ENCODE assay signal across 8 mouse cellular contexts in genomic region chr2:144526981-144527820, GRCm38 (mm10). TPM values are rescaled to one million over a fixed set of nuclear protein-coding genes. Genes with fewer than 3 reads are reported as not detected.
DNase-seq lines count a peak whose midpoint lies in the region; ATAC-seq lines count a peak whose summit lies in the region.

TSS of gene Dzank1 (minus strand) at chr2:144527414.
TSS of gene Polr3f (plus strand) at chr2:144527718.

- peak; percentile 98 for DNase-seq in ES-CJ7 (ENCODE audit: low read depth, low spot score)
- peak; percentile 96 for DNase-seq in cerebellum, adult 11 months
- peak; percentile 99 for DNase-seq in forebrain, embryonic 14.5 days (ENCODE audit: low spot score)
- peak; percentile 94 to 95 for DNase-seq in heart, postnatal 14 days
- DNase-seq in layer of hippocampus, adult 11-12 months (ENCODE audit: low spot score), result peak; percentile 97
- DNase-seq in lung, adult 18-20 months, result peak; percentile 98
- peak; percentile 96 for DNase-seq in testis, postnatal 14 days (ENCODE audit: low spot score)

- peaks cover 12% of the 10 kb centered on the region for H3K36me3 ChIP-seq in forebrain, embryonic 14.5 days (ENCODE audit: control insufficient read depth, insufficient read depth, low read length)
- H3K36me3 ChIP-seq in neural tube, embryonic 15.5 days, result peaks cover 11% of the 10 kb centered on the region; the same call in 1 of the 2 replicates

- peak within 1 kb of the TSS; percentile 80 for H3K4me2 ChIP-seq in forebrain, embryonic 14.5 days (ENCODE audit: low read length)
- H3K4me2 ChIP-seq in neural tube, embryonic 15.5 days, result peak within 1 kb of the TSS; percentile 84

- intact Hi-C loops in heart, postnatal 14 days (cut with DNase I), result no loop called here

- H3K4me3 ChIP-seq in forebrain, embryonic 14.5 days (ENCODE audit: low read depth, low read length), result peak within 1 kb of the TSS; percentile 91
- peak within 1 kb of the TSS; percentile 97 for H3K4me3 ChIP-seq in neural tube, embryonic 15.5 days (replicated peaks)

- H3K4me1 ChIP-seq in forebrain, embryonic 14.5 days (ENCODE audit: control insufficient read depth, insufficient read depth, low read length), result peaks cover 8% of the 10 kb centered on the region; the same call in 1 of the 2 replicates
- peaks cover 21% of the 10 kb centered on the region for H3K4me1 ChIP-seq in neural tube, embryonic 15.5 days

- no peaks in the 10 kb centered on the region for H3K9me3 ChIP-seq in forebrain, embryonic 14.5 days (replicated peaks; ENCODE audit: control insufficient read depth, low read length)
- H3K9me3 ChIP-seq in neural tube, embryonic 15.5 days (replicated peaks), result no peaks in the 10 kb centered on the region

- peak within 1 kb of the TSS; percentile 90 for H3K9ac ChIP-seq in forebrain, embryonic 14.5 days (ENCODE audit: low read length)
- peak within 1 kb of the TSS; percentile 88 for H3K9ac ChIP-seq in neural tube, embryonic 15.5 days (replicated peaks)

- peak within 1 kb of the TSS; percentile 97 for H3K27ac ChIP-seq in forebrain, embryonic 14.5 days (ENCODE audit: low read depth, low read length)
- peak within 1 kb of the TSS; percentile 98 for H3K27ac ChIP-seq in neural tube, embryonic 15.5 days (replicated peaks)

- ATAC-seq in forebrain, embryonic 14.5 days, result peak; percentile 98
- ATAC-seq in neural tube, embryonic 15.5 days (ENCODE audit: low FRiP score), result peak; percentile 98

- H3K27me3 ChIP-seq in forebrain, embryonic 14.5 days (replicated peaks; ENCODE audit: control insufficient read depth, insufficient read depth, low read length), result 0 out of 2 replicates have a peak, but pooled peaks cover 5% of the 10 kb centered on the region
- no peaks in the 10 kb centered on the region for H3K27me3 ChIP-seq in neural tube, embryonic 15.5 days (replicated peaks)

- under 1% methylated on average over 56 of the region's 56 CpGs for WGBS in forebrain, embryonic 14.5 days
- under 1% methylated on average over 56 of the region's 56 CpGs for WGBS in neural tube, embryonic 15.5 days

RNA-seq across cellular contexts. Expression of gene Dzank1, which starts in this region (rescaled TPM):
- 4.3 and 5.1 TPM in 2 replicates for polyA plus RNA-seq in forebrain, embryonic 14.5 days (2014; fragmentation: Nextera tagmentation; extraction: Ambion mirVana)
- 1 to 10 TPM; 1.2 TPM for total RNA-seq in heart, postnatal 14 days (2021)
- polyA plus RNA-seq in neural tube, embryonic 15.5 days (2015; fragmentation: Nextera tagmentation; extraction: Ambion mirVana), result 17.2 and 17.5 TPM in 2 replicates

RNA-seq across cellular contexts. Expression of gene Polr3f, which starts in this region (rescaled TPM):
- polyA plus RNA-seq in forebrain, embryonic 14.5 days (2014; fragmentation: Nextera tagmentation; extraction: Ambion mirVana), result 24.4 and 27.5 TPM in 2 replicates
- total RNA-seq in heart, postnatal 14 days (2021), result 10 to 100 TPM; 12.5 to 14.1 TPM
- 22.5 and 23.2 TPM in 2 replicates for polyA plus RNA-seq in neural tube, embryonic 15.5 days (2015; fragmentation: Nextera tagmentation; extraction: Ambion mirVana)

Comparison
In these comparisons a context has a peak if more than half of its experiments do, and no peak if none do; other contexts are left out.
1. Peak in every context shown above with its lines: DNase-seq, ATAC-seq, H3K4me3 ChIP-seq and H3K27ac ChIP-seq.